In the genomic region with DNA sequence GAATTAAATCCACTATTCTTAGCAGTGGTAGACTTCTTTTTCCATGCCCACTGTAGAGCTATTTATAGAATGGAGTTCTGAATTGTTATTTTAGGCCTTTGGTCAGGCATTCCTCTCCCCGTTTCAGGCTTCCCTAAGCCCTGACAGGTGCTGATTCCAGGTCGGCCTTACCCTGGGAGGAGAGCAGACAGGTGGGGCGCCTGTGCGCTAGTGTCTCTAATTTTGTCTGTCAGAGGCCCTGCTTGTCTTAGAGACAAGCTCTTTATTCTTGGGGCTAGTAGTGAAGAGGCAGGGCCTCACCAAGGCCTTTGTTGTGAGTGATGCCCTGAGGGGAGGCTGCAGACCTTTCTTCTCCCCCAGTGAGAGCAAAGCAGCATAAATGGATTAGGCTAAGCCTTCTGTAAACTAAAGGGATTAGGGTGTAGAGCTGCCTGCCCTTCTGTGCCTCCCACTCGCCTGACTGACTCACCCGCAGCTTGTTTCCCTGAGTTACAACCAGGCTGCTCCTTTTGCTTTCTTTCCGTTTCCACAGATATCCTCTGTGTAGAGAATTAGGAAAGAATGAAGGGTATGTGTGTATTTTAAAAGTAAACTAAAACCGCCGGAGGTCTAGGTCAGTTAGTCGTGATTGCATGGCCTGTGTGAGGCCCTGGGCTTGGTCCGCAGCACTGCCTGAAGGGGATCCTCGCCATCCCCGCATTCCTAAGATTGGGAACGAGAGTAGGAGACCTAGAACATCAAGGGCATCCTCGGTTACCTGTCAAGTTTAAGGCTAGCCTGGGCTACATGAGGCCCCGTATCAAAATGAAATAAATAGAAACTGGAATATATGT, we compare ENCODE assay signal across 9 mouse cellular contexts. TPM values are rescaled to one million over a fixed set of nuclear protein-coding genes. Genes with fewer than 3 reads are reported as not detected.
A peak's percentile ranks its signal among the peaks of the same experiment; 100 is the strongest.
DNase-seq lines count a peak whose midpoint lies in the region; ATAC-seq lines count a peak whose summit lies in the region.
"Had no signal": no experiment of that assay in that cellular context is flagged by ENCODE, and none has a peak within 500 bp of the region (broad histone marks: within the 10 kb centered on the region; RNA-seq: fewer than 3 reads in every experiment).

No protein-coding gene starts in this region.

- no peaks in the 10 kb centered on the region for H3K4me1 ChIP-seq in limb, embryonic 12.5 days (replicated peaks)
- no peaks in the 10 kb centered on the region for H3K4me1 ChIP-seq in limb, embryonic 10.5 days
- H3K4me1 ChIP-seq in neural tube, embryonic 15.5 days = no peaks in the 10 kb centered on the region

- 44% methylated on average over 16 of the region's 16 CpGs for WGBS in limb, embryonic 12.5 days
- WGBS in limb, embryonic 10.5 days = 58% methylated on average over 16 of the region's 16 CpGs
- 81% methylated on average over 16 of the region's 16 CpGs for WGBS in neural tube, embryonic 15.5 days

- no peak for DNase-seq in limb, embryonic 10.5 days (ENCODE audit: low spot score)
- peak; percentile 42 to 78 for DNase-seq in frontal cortex, adult 2 months (ENCODE audit: extremely low spot score in 1 of 2, low spot score in 1 of 2)
- peak; percentile 28 to 53 for DNase-seq in layer of hippocampus, postnatal 14 days (ENCODE audit: low spot score in 2 of 2)
- DNase-seq in right cerebral cortex, postnatal 10 days (ENCODE audit: low spot score in 2 of 2) = peak; percentile 57 to 58
- no peak for DNase-seq in MN1 (ENCODE audit: low spot score)
- DNase-seq in kidney, adult 18-20 months = no peak

- H3K36me3 ChIP-seq in limb, embryonic 12.5 days = peaks cover 99% of the 10 kb centered on the region
- peaks cover 100% of the 10 kb centered on the region for H3K36me3 ChIP-seq in limb, embryonic 10.5 days
- peaks cover 98% of the 10 kb centered on the region for H3K36me3 ChIP-seq in neural tube, embryonic 15.5 days

- H3K9me3 ChIP-seq in limb, embryonic 12.5 days = no peaks in the 10 kb centered on the region
- H3K9me3 ChIP-seq in limb, embryonic 10.5 days (replicated peaks) = no peaks in the 10 kb centered on the region
- no peaks in the 10 kb centered on the region for H3K9me3 ChIP-seq in neural tube, embryonic 15.5 days (replicated peaks)

- H3K4me2 ChIP-seq in limb, embryonic 12.5 days = no peak overlapping the region
- no peak overlapping the region for H3K4me2 ChIP-seq in neural tube, embryonic 15.5 days

- peak; percentile 37; the same call in 1 of the 2 replicates for ATAC-seq in limb, embryonic 12.5 days (ENCODE audit: insufficient number of reproducible peaks, insufficient read depth, low FRiP score, low TSS enrichment, low read depth)
- no peak for ATAC-seq in neural tube, embryonic 15.5 days (ENCODE audit: low FRiP score)

- no peaks in the 10 kb centered on the region for H3K27me3 ChIP-seq in limb, embryonic 12.5 days
- no peaks in the 10 kb centered on the region for H3K27me3 ChIP-seq in limb, embryonic 10.5 days (ENCODE audit: low read depth, poor library complexity, severe bottlenecking)
- no peaks in the 10 kb centered on the region for H3K27me3 ChIP-seq in neural tube, embryonic 15.5 days (replicated peaks)

- no peak overlapping the region for H3K9ac ChIP-seq in limb, embryonic 12.5 days (replicated peaks)
- H3K9ac ChIP-seq in neural tube, embryonic 15.5 days (replicated peaks) = no peak overlapping the region

- no peak overlapping the region for H3K4me3 ChIP-seq in limb, embryonic 12.5 days (replicated peaks)
- no peak overlapping the region for H3K4me3 ChIP-seq in limb, embryonic 10.5 days
- H3K4me3 ChIP-seq in neural tube, embryonic 15.5 days (replicated peaks) = no peak overlapping the region

- H3K27ac ChIP-seq in limb, embryonic 12.5 days = no peak overlapping the region
- no peak overlapping the region for H3K27ac ChIP-seq in limb, embryonic 10.5 days
- H3K27ac ChIP-seq in neural tube, embryonic 15.5 days (replicated peaks) = no peak overlapping the region
- H3K27ac ChIP-seq: kidney, postnatal 0 days had no signal

RNA-seq across cellular contexts. Expression of a gene that starts 24.3 kb away (rescaled TPM):
- polyA plus RNA-seq in limb, embryonic 12.5 days (2016; fragmentation: Nextera tagmentation; extraction: Ambion mirVana) = 241 and 247 TPM in 2 replicates
- polyA plus RNA-seq in limb, embryonic 10.5 days (2016; fragmentation: Nextera tagmentation; extraction: Ambion mirVana) = 215 and 217 TPM in 2 replicates
- 440 and 454 TPM in 2 replicates for polyA plus RNA-seq in frontal cortex, adult 2 months (2012; rRNA removed)
- total RNA-seq in layer of hippocampus, postnatal 14 days (2021) = 100 to 1,000 TPM; 289 to 299 TPM
- 342 and 381 TPM in 2 replicates for polyA plus RNA-seq in neural tube, embryonic 15.5 days (2015; fragmentation: Nextera tagmentation; extraction: Ambion mirVana)

RNA-seq across cellular contexts. Expression of a gene that starts 45.2 kb away (rescaled TPM):
- polyA plus RNA-seq in limb, embryonic 12.5 days (2016; fragmentation: Nextera tagmentation; extraction: Ambion mirVana) = not detected in 2 replicates
- polyA plus RNA-seq in limb, embryonic 10.5 days (2016; fragmentation: Nextera tagmentation; extraction: Ambion mirVana) = not detected in 2 replicates
- 0.06 TPM in 1 of 2 replicates, not detected in the other for polyA plus RNA-seq in frontal cortex, adult 2 months (2012; rRNA removed)
- total RNA-seq in layer of hippocampus, postnatal 14 days (2021) = not detected
- polyA plus RNA-seq in neural tube, embryonic 15.5 days (2015; fragmentation: Nextera tagmentation; extraction: Ambion mirVana) = not detected in 2 replicates
- polyA plus RNA-seq: kidney, postnatal 0 days had no signal

RNA-seq across cellular contexts. Expression of a gene that starts 55.5 kb away (rescaled TPM):
- 20.5 and 20.7 TPM in 2 replicates for polyA plus RNA-seq in limb, embryonic 12.5 days (2016; fragmentation: Nextera tagmentation; extraction: Ambion mirVana)
- 22.7 and 25.3 TPM in 2 replicates for polyA plus RNA-seq in limb, embryonic 10.5 days (2016; fragmentation: Nextera tagmentation; extraction: Ambion mirVana)
- polyA plus RNA-seq in frontal cortex, adult 2 months (2012; rRNA removed) = 18.7 and 20.6 TPM in 2 replicates
- total RNA-seq in layer of hippocampus, postnatal 14 days (2021) = 10 to 100 TPM; 42.0 to 45.9 TPM
- polyA plus RNA-seq in neural tube, embryonic 15.5 days (2015; fragmentation: Nextera tagmentation; extraction: Ambion mirVana) = 27.2 and 30.9 TPM in 2 replicates

Comparison
In these comparisons a context has a peak if more than half of its experiments do, and no peak if none do; other contexts are left out.
1. DNase-seq: peak in frontal cortex, adult 2 months (2 of 2), layer of hippocampus, postnatal 14 days (2 of 2) and right cerebral cortex, postnatal 10 days (2 of 2); none in limb, embryonic 10.5 days (single experiment), MN1 (single experiment) and kidney, adult 18-20 months (single experiment).